20 mouse cellular contexts compared by ENCODE assay signal in genomic region chr1:168408757-168409156, GRCm38 (mm10). TPM values are rescaled to one million over a fixed set of nuclear protein-coding genes. Genes with fewer than 3 reads are reported as not detected.
DNase-seq lines count a peak whose midpoint lies in the region; ATAC-seq and TF ChIP-seq lines count a peak whose summit lies in the region.
"Had no signal": no experiment of that assay in that cellular context is flagged by ENCODE, and none has a peak within 500 bp of the region (broad histone marks: within the 10 kb centered on the region; RNA-seq: fewer than 3 reads in every experiment).

No protein-coding gene starts in this region.

- H3K4me1 ChIP-seq in forebrain, embryonic 10.5 days, result peaks cover 91% of the 10 kb centered on the region
- peaks cover 57% of the 10 kb centered on the region for H3K4me1 ChIP-seq in forebrain, embryonic 16.5 days (replicated peaks; ENCODE audit: control insufficient read depth, insufficient read depth, low read length)
- H3K4me1 ChIP-seq in heart, embryonic 16.5 days (ENCODE audit: control insufficient read depth, insufficient read depth, low read length), result peaks cover 60% of the 10 kb centered on the region
- H3K4me1 ChIP-seq in forebrain, embryonic 13.5 days, result peaks cover 85% of the 10 kb centered on the region

- no peak overlapping the region for H3K9ac ChIP-seq in forebrain, embryonic 16.5 days (replicated peaks; ENCODE audit: low read depth, low read length)
- peak overlapping the region; percentile 20; the same call in 1 of the 2 replicates for H3K9ac ChIP-seq in heart, embryonic 16.5 days (ENCODE audit: low read length)
- H3K9ac ChIP-seq in forebrain, embryonic 13.5 days, result no peak overlapping the region; the same call in 1 of the 2 replicates
- H3K9ac ChIP-seq: embryonic facial prominence, embryonic 13.5 days; midbrain, embryonic 12.5 days had no signal

- H3K36me3 ChIP-seq in forebrain, embryonic 10.5 days (replicated peaks), result peaks cover 56% of the 10 kb centered on the region
- no peaks in the 10 kb centered on the region for H3K36me3 ChIP-seq in forebrain, embryonic 16.5 days (ENCODE audit: control insufficient read depth, insufficient read depth)
- H3K36me3 ChIP-seq in heart, embryonic 16.5 days (ENCODE audit: control insufficient read depth, insufficient read depth), result peaks cover 5% of the 10 kb centered on the region; the same call in 1 of the 2 replicates
- peaks cover 49% of the 10 kb centered on the region for H3K36me3 ChIP-seq in forebrain, embryonic 13.5 days (ENCODE audit: poor library complexity, severe bottlenecking)

- no peak overlapping the region for H3K4me3 ChIP-seq in forebrain, embryonic 10.5 days
- no peak overlapping the region for H3K4me3 ChIP-seq in forebrain, embryonic 16.5 days (replicated peaks; ENCODE audit: low read length)
- H3K4me3 ChIP-seq in heart, embryonic 16.5 days (ENCODE audit: low read length), result no peak overlapping the region
- no peak overlapping the region for H3K4me3 ChIP-seq in left cerebral cortex, adult 2 months
- no peak overlapping the region for H3K4me3 ChIP-seq in forebrain, embryonic 13.5 days
- H3K4me3 ChIP-seq: embryonic facial prominence, embryonic 13.5 days; midbrain, embryonic 12.5 days had no signal

- intact Hi-C loops in heart, postnatal 14 days (cut with DNase I), result no loop called here
- intact Hi-C loops in left cerebral cortex, adult 2 months (cut with DNase I), result no loop called here
- intact Hi-C loops in left cerebral cortex, postnatal 14 days (cut with DNase I), result no loop called here

- H3K27ac ChIP-seq in forebrain, embryonic 10.5 days, result peak overlapping the region; percentile 85
- no peak overlapping the region for H3K27ac ChIP-seq in forebrain, embryonic 16.5 days (ENCODE audit: low read length)
- peak overlapping the region; percentile 35 for H3K27ac ChIP-seq in heart, embryonic 16.5 days (ENCODE audit: low read length)
- peak overlapping the region; percentile 16; the same call in 1 of the 2 replicates for H3K27ac ChIP-seq in left cerebral cortex, adult 2 months
- peak overlapping the region; percentile 19; the same call in 1 of the 2 replicates for H3K27ac ChIP-seq in forebrain, embryonic 13.5 days
- H3K27ac ChIP-seq: midbrain, embryonic 12.5 days had no signal

- no peak overlapping the region for H3K4me2 ChIP-seq in forebrain, embryonic 16.5 days (ENCODE audit: low read length)
- H3K4me2 ChIP-seq in heart, embryonic 16.5 days (ENCODE audit: low read depth, low read length), result no peak overlapping the region
- no peak overlapping the region for H3K4me2 ChIP-seq in forebrain, embryonic 13.5 days
- H3K4me2 ChIP-seq: embryonic facial prominence, embryonic 13.5 days; liver, embryonic 11.5 days; midbrain, embryonic 12.5 days had no signal

- no peak for DNase-seq in forebrain, embryonic 10.5 days (ENCODE audit: extremely low spot score, low spot score)
- DNase-seq in heart, postnatal 14 days, result no peak
- no peak for DNase-seq in left cerebral cortex, adult 2 months (ENCODE audit: extremely low spot score in 1 of 2, low spot score in 2 of 2)
- DNase-seq in left cerebral cortex, postnatal 14 days (ENCODE audit: low spot score in 2 of 2), result no peak
- DNase-seq in adrenal gland, adult 8-10 months, result no peak
- DNase-seq: adrenal gland, postnatal 14 days; cerebellum, adult 11 months; cerebellum, postnatal 10 days; kidney, adult 11 months; kidney, postnatal 14 days; layer of hippocampus, adult 9-11 months; lung, adult 18-20 months; right cerebral cortex, postnatal 25 days had no signal

- ATAC-seq in forebrain, embryonic 16.5 days, result no peak
- no peak for ATAC-seq in heart, embryonic 16.5 days (replicated peaks; ENCODE audit: extremely low read depth, insufficient read depth, low FRiP score)
- no peak for ATAC-seq in forebrain, embryonic 13.5 days
- ATAC-seq: Patski had no signal

- WGBS in forebrain, embryonic 10.5 days, result 88% methylated on average over 10 of the region's 10 CpGs
- 58% methylated on average over 10 of the region's 10 CpGs for WGBS in forebrain, embryonic 16.5 days
- WGBS in heart, embryonic 16.5 days, result 60% methylated on average over 10 of the region's 10 CpGs
- WGBS in forebrain, embryonic 13.5 days, result 66% methylated on average over 10 of the region's 10 CpGs

- H3K27me3 ChIP-seq in forebrain, embryonic 10.5 days (ENCODE audit: poor library complexity, severe bottlenecking), result no peaks in the 10 kb centered on the region
- no peaks in the 10 kb centered on the region for H3K27me3 ChIP-seq in forebrain, embryonic 16.5 days (replicated peaks; ENCODE audit: control insufficient read depth, insufficient read depth, low read length)
- H3K27me3 ChIP-seq in heart, embryonic 16.5 days (ENCODE audit: control insufficient read depth, insufficient read depth, low read length), result no peaks in the 10 kb centered on the region
- H3K27me3 ChIP-seq in forebrain, embryonic 13.5 days, result no peaks in the 10 kb centered on the region
- H3K27me3 ChIP-seq: embryonic facial prominence, embryonic 13.5 days; Patski had no signal

- TF ChIP-seq CTCF in left cerebral cortex, adult 2 months (IDR thresholded peaks at IDR 0.05), result no peak

- H3K9me3 ChIP-seq in forebrain, embryonic 10.5 days, result no peaks in the 10 kb centered on the region
- H3K9me3 ChIP-seq in forebrain, embryonic 16.5 days (ENCODE audit: control insufficient read depth, low read length), result no peaks in the 10 kb centered on the region
- H3K9me3 ChIP-seq in heart, embryonic 16.5 days (replicated peaks; ENCODE audit: control insufficient read depth, low read length), result no peaks in the 10 kb centered on the region
- H3K9me3 ChIP-seq in forebrain, embryonic 13.5 days (replicated peaks), result no peaks in the 10 kb centered on the region
- H3K9me3 ChIP-seq: embryonic facial prominence, embryonic 13.5 days; midbrain, embryonic 12.5 days had no signal

RNA-seq across cellular contexts. Expression of gene Pbx1, which starts 23.3 kb away (rescaled TPM):
- 38.2 and 38.8 TPM in 2 replicates for polyA plus RNA-seq in forebrain, embryonic 10.5 days (2016; fragmentation: Nextera tagmentation; extraction: Ambion mirVana)
- 82.9 and 91.2 TPM in 2 replicates for polyA plus RNA-seq in forebrain, embryonic 16.5 days (2015; fragmentation: Nextera tagmentation; extraction: Ambion mirVana)
- polyA plus RNA-seq in heart, embryonic 16.5 days (2015; fragmentation: Nextera tagmentation; extraction: Ambion mirVana), result 18.0 and 20.7 TPM in 2 replicates
- 10 to 100 TPM; 54.2 to 63.0 TPM for total RNA-seq in heart, postnatal 14 days (2021)
- 100 to 1,000 TPM; 140 to 143 TPM for total RNA-seq in left cerebral cortex, adult 2 months (2021)
- total RNA-seq in left cerebral cortex, postnatal 14 days (2021), result 100 to 1,000 TPM; 130 to 145 TPM
- polyA plus RNA-seq in forebrain, embryonic 13.5 days (2015; fragmentation: Nextera tagmentation; extraction: Ambion mirVana), result 72.2 and 78.9 TPM in 2 replicates
- total RNA-seq in adrenal gland, adult 8-10 months (2022), result 100 to 1,000 TPM; 152 to 211 (median 192) TPM
